Mouse (Mus musculus): ENCODE measurements around the gene Csnk2a2.

GRCm38 (mm10) chr8:95401091-95401490, 88.7 kb downstream of the Csnk2a2 start:
- no peak for TF ChIP-seq CTCF (IDR thresholded peaks at IDR 0.05; ENCODE audit: extremely low read depth, insufficient read depth, insufficient read length, insufficient replicate concordance)
- no peak for TF ChIP-seq POLR2A (IDR thresholded peaks at IDR 0.05; ENCODE audit: low read depth, low read length)
